Mouse (Mus musculus): ENCODE data around the gene Lrp6. TPM values are rescaled to one million over a fixed set of nuclear protein-coding genes. Genes with fewer than 3 reads are reported as not detected.

The Lrp6 gene
- polyA plus RNA-seq, 1 experiment from 2014 or later = 33.6 TPM

DNA sequence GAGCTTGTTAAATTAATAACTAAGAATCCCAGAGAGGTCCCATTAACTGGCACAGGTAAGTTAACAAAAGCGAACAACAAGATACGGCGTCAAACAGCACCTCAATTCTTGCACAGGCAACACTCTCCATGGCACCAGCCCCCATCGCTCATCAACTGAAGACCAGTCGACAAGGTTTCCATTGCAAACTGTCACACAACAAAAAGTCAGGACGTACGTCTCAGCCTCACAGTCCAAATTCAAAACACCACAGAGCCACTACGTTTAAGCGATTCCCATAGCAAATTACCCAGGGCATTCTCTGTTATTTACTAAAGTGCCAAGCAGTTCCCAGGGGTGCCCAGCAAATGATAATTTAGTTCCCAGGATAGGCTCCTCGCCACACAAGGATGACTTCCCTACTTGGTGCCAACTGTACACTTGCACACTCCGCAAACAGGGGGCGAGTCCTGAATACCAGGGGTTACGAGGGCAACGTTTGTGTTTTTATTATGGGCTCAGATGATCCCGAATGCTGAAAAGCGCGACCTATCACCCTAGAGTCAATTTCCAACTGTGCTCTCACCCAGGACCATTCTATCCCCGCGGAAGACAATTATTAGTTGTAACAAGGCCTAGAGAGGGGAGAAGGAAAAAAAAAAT, 1.0 kb downstream of the Lrp6 start:
- no peaks in the 10 kb centered on the region for H3K9me3 ChIP-seq (replicated peaks; ENCODE audit: control insufficient read depth, low read length)
- H3K27me3 ChIP-seq (ENCODE audit: control insufficient read depth, insufficient read depth, low read length) = no peaks in the 10 kb centered on the region
- no peak for ATAC-seq (replicated peaks; ENCODE audit: insufficient number of reproducible peaks, low FRiP score, low TSS enrichment, low read depth)
- H3K4me2 ChIP-seq (ENCODE audit: low read depth, low read length) = peak overlapping the region; percentile 35
- DNase-seq (ENCODE audit: low spot score) = no peak
- no peaks in the 10 kb centered on the region for H3K36me3 ChIP-seq (replicated peaks; ENCODE audit: control insufficient read depth, insufficient read depth, low read depth, low read length)
- H3K9ac ChIP-seq (replicated peaks; ENCODE audit: low read length) = peak overlapping the region; percentile 100
- peak overlapping the region; percentile 97 for H3K4me3 ChIP-seq (ENCODE audit: low read depth, low read length)
- 4% methylated on average over 19 of the region's 19 CpGs for WGBS
- H3K27ac ChIP-seq (replicated peaks; ENCODE audit: low read depth, low read length) = peak overlapping the region; percentile 99; the same call in 1 of the 2 replicates
- H3K4me1 ChIP-seq (ENCODE audit: control insufficient read depth, insufficient read depth, low read length) = no peaks in the 10 kb centered on the region; the same call in 1 of the 2 replicates

DNA sequence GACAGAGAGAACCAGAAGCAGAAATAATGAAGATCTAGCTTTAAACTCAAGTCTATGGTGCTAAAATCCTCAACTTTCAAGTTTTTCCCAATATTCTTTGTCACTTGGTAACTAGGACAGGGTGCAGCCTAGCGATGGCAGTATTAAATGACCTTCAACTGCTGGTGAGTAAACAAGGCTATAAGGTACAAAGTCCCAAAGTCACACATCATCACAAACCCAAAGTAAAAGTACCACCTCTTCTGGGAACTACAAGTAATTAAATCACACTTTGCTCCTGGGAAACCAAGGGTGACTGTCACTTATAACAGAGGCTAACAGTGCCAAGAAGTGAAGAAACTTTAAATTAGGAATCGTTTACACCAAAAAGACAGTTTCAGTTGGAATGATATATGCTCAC, 2.2 kb downstream of the Lrp6 start:
- no peaks in the 10 kb centered on the region for H3K9me3 ChIP-seq (replicated peaks; ENCODE audit: control insufficient read depth, low read length)
- H3K27me3 ChIP-seq (ENCODE audit: control insufficient read depth, insufficient read depth, low read length) = no peaks in the 10 kb centered on the region
- H3K27ac ChIP-seq (replicated peaks; ENCODE audit: low read depth, low read length) = no peak overlapping the region
- H3K4me3 ChIP-seq (ENCODE audit: low read depth, low read length) = peak overlapping the region; percentile 14; the same call in 1 of the 2 replicates
- no peaks in the 10 kb centered on the region for H3K36me3 ChIP-seq (replicated peaks; ENCODE audit: control insufficient read depth, insufficient read depth, low read depth, low read length)
- 67% methylated on average over 2 of the region's 2 CpGs for WGBS
- H3K9ac ChIP-seq (replicated peaks; ENCODE audit: low read length) = no peak overlapping the region
- 0 out of 2 replicates have a peak overlapping the region, but pooled peaks have one; percentile 2 for H3K4me2 ChIP-seq (ENCODE audit: low read depth, low read length)
- H3K4me1 ChIP-seq (ENCODE audit: control insufficient read depth, insufficient read depth, low read length) = no peaks in the 10 kb centered on the region; the same call in 1 of the 2 replicates
- ATAC-seq (replicated peaks; ENCODE audit: insufficient number of reproducible peaks, low FRiP score, low TSS enrichment, low read depth) (no peak), DNase-seq (ENCODE audit: low spot score) (no peak)

DNA sequence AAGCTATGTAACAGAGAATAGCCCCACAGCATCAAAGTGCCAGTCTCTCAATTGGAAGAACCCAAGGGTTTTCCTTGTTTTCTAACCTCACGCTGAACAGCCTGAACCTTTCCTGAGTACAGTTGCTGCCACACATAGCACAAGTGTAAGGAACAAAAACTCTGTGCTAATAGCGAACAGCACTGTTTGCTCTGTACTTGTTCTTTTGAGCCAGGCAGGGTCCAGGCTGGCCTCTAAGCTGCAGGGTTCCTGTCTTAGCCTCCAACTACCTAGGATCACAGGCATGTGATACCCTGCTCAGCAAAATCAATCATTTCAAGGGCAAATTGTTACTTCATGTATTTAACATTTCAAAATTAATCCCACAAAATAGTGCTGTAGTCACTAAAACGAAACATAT, 7.1 kb downstream of the Lrp6 start:
- H3K4me2 ChIP-seq (ENCODE audit: low read depth, low read length) = no peak overlapping the region
- ATAC-seq (replicated peaks; ENCODE audit: insufficient number of reproducible peaks, low FRiP score, low TSS enrichment, low read depth) (no peak), DNase-seq (ENCODE audit: low spot score) (no peak)
- no peaks in the 10 kb centered on the region for H3K9me3 ChIP-seq (replicated peaks; ENCODE audit: control insufficient read depth, low read length)
- H3K27ac ChIP-seq (replicated peaks; ENCODE audit: low read depth, low read length) = no peak overlapping the region
- H3K27me3 ChIP-seq (ENCODE audit: control insufficient read depth, insufficient read depth, low read length) = no peaks in the 10 kb centered on the region
- no peak overlapping the region for H3K9ac ChIP-seq (replicated peaks; ENCODE audit: low read length)
- H3K4me1 ChIP-seq (ENCODE audit: control insufficient read depth, insufficient read depth, low read length) = no peaks in the 10 kb centered on the region
- WGBS = 74% methylated on average over 3 of the region's 3 CpGs
- no peak overlapping the region for H3K4me3 ChIP-seq (ENCODE audit: low read depth, low read length)
- no peaks in the 10 kb centered on the region for H3K36me3 ChIP-seq (replicated peaks; ENCODE audit: control insufficient read depth, insufficient read depth, low read depth, low read length)

DNA sequence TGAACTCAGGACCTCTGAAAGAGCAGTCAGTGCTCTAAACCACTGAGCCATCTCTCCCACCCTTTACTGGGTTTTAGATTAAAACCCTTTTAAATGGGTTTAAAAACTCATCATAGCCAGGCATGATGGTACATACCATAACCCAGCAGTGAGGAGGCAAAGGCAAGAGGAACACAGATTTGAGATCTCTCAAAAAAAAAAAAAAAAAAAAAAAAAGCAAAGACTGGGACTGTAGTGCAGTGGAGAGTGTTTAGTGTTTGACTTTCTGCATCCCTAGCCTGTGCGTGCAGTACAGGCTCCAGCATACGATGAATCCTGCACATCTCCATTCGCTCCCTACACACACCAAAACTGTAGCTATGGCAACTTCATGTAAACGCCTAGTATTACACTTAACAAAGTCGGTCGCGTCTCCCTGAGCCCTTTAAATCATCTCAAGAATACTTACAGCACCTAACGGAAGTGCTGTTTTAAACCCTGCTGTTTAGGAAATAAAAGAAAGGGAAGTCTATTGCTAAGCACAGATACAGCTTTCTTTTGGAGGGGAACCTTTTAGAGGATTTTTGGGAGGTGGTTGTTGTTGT, 8.1 kb downstream of the Lrp6 start:
- 76% methylated on average over 8 of the region's 8 CpGs for WGBS
- Histone ChIP-seq H3K4me2 (ENCODE audit: low read depth, low read length) (no peak overlapping the region), H3K27me3 (ENCODE audit: control insufficient read depth, insufficient read depth, low read length) (no peaks in the 10 kb centered on the region), H3K27ac (replicated peaks; ENCODE audit: low read depth, low read length) (no peak overlapping the region), H3K4me3 (ENCODE audit: low read depth, low read length) (no peak overlapping the region), H3K9ac (replicated peaks; ENCODE audit: low read length) (no peak overlapping the region), H3K4me1 (ENCODE audit: control insufficient read depth, insufficient read depth, low read length) (no peaks in the 10 kb centered on the region), H3K9me3 (replicated peaks; ENCODE audit: control insufficient read depth, low read length) (no peaks in the 10 kb centered on the region), H3K36me3 (replicated peaks; ENCODE audit: control insufficient read depth, insufficient read depth, low read depth, low read length) (no peaks in the 10 kb centered on the region)
- ATAC-seq (replicated peaks; ENCODE audit: insufficient number of reproducible peaks, low FRiP score, low TSS enrichment, low read depth) (no peak), DNase-seq (ENCODE audit: low spot score) (no peak)

DNA sequence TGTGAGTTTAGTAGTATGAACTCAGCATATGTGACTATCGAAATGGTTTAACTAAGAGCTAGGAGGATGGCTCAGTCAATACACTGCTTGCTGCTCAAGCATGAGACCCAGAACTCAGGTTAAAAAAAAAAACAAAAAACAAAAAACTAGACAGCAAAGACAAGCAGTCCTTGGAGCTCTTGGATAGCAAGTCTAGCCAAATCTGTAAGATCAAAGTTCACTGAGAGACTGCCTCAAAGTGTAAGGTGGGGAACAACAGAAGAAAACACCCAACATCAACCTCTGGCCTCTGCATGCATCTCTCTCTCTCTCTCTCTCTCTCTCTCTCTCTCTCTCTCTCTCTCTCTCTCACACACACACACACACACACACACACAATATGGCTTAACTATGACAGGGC, 9.7 kb downstream of the Lrp6 start:
- ATAC-seq (replicated peaks; ENCODE audit: insufficient number of reproducible peaks, low FRiP score, low TSS enrichment, low read depth) (no peak), DNase-seq (ENCODE audit: low spot score) (no peak)
- Histone ChIP-seq H3K4me2 (ENCODE audit: low read depth, low read length) (no peak overlapping the region), H3K36me3 (replicated peaks; ENCODE audit: control insufficient read depth, insufficient read depth, low read depth, low read length) (no peaks in the 10 kb centered on the region), H3K4me1 (ENCODE audit: control insufficient read depth, insufficient read depth, low read length) (no peaks in the 10 kb centered on the region), H3K27me3 (ENCODE audit: control insufficient read depth, insufficient read depth, low read length) (no peaks in the 10 kb centered on the region), H3K9me3 (replicated peaks; ENCODE audit: control insufficient read depth, low read length) (no peaks in the 10 kb centered on the region), H3K27ac (replicated peaks; ENCODE audit: low read depth, low read length) (no peak overlapping the region), H3K9ac (replicated peaks; ENCODE audit: low read length) (no peak overlapping the region), H3K4me3 (ENCODE audit: low read depth, low read length) (no peak overlapping the region)
- 97% methylated on average over 1 of the region's 1 CpGs for WGBS

DNA sequence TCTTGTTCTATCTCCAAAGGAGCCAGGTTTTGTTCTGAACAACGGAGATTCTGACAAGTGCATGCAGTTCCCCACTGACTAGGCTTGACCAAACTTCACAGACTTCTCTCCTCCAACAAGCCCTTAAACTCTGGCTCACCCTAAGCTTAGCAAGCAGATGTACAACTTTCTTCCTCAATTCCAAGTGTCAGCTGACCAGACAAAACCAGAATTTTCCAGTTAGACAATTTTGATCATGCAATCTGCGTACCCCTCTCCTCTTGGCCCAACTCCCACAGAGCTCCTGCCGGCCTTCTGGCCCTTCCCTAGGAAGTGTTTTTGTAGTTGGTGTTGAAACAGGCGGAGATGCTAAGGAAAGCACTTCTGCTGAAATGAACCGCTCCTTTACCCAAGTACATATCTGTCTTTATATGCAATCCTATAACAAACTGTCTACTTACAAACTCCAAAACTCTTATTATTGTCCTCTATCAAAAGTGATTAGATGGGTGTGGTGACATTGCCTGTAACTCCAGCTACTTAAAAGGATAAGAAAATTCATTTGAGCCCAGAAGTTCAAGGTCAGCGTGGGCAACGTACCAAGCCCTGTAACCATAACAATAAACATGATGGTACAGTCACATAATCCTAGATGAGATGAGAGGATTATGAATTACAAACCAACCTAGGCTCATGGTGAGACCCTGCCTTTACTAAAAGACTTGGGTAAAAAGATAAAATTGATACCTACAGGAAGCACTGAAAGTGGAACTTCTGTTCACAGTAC, 10.4 kb downstream of the Lrp6 start:
- Histone ChIP-seq H3K9me3 (replicated peaks; ENCODE audit: control insufficient read depth, low read length) (no peaks in the 10 kb centered on the region), H3K4me1 (ENCODE audit: control insufficient read depth, insufficient read depth, low read length) (no peaks in the 10 kb centered on the region), H3K9ac (replicated peaks; ENCODE audit: low read length) (no peak overlapping the region), H3K27ac (replicated peaks; ENCODE audit: low read depth, low read length) (no peak overlapping the region), H3K27me3 (ENCODE audit: control insufficient read depth, insufficient read depth, low read length) (no peaks in the 10 kb centered on the region), H3K4me3 (ENCODE audit: low read depth, low read length) (no peak overlapping the region), H3K36me3 (replicated peaks; ENCODE audit: control insufficient read depth, insufficient read depth, low read depth, low read length) (no peaks in the 10 kb centered on the region), H3K4me2 (ENCODE audit: low read depth, low read length) (no peak overlapping the region)
- 76% methylated on average over 7 of the region's 7 CpGs for WGBS
- DNase-seq (ENCODE audit: low spot score) = no peak
- ATAC-seq (replicated peaks; ENCODE audit: insufficient number of reproducible peaks, low FRiP score, low TSS enrichment, low read depth) = no peak

DNA sequence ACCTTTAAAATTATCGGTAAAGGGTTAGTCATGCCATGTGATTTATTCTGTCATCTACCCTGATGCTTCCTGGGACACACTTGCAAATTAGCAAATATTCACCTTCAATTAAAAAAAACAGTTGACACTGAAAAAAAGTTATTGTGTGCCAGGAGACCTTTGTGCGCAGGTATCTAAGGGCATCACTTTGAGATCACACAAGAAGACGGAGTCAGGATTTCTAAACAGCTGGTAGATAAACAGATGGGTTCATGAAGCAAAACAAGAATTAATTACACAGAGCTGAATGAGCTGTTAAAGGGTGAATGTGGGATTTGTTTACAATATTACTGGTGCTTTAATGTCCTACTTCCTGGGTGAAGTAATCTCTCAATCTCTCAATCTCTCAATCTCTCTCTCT, 11.6 kb downstream of the Lrp6 start:
- Histone ChIP-seq H3K9me3 (replicated peaks; ENCODE audit: control insufficient read depth, low read length) (no peaks in the 10 kb centered on the region), H3K4me1 (ENCODE audit: control insufficient read depth, insufficient read depth, low read length) (no peaks in the 10 kb centered on the region), H3K27ac (replicated peaks; ENCODE audit: low read depth, low read length) (no peak overlapping the region), H3K4me2 (ENCODE audit: low read depth, low read length) (no peak overlapping the region), H3K36me3 (replicated peaks; ENCODE audit: control insufficient read depth, insufficient read depth, low read depth, low read length) (no peaks in the 10 kb centered on the region), H3K4me3 (ENCODE audit: low read depth, low read length) (no peak overlapping the region), H3K9ac (replicated peaks; ENCODE audit: low read length) (no peak overlapping the region), H3K27me3 (ENCODE audit: control insufficient read depth, insufficient read depth, low read length) (no peaks in the 10 kb centered on the region)
- 86% methylated on average over 3 of the region's 3 CpGs for WGBS
- DNase-seq (ENCODE audit: low spot score) (no peak), ATAC-seq (replicated peaks; ENCODE audit: insufficient number of reproducible peaks, low FRiP score, low TSS enrichment, low read depth) (no peak)

DNA sequence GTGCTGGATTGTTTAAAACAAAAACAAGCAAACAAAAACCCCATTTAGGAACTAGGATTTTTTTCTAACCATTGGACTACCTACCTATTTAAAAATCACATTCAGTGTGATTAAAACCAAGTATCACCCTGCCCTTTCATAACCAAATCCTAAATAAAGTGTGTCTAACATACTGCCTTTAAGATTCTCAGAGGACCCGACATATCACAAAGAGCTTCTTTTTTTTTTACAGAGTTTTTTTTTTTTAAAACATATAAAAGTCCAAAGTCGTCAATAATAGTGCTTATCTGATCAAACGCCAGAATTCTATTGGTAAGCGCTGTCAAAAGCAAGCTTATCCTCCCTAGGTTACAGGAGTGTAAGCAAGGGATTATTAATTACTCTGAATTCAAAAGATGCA, 12.5 kb downstream of the Lrp6 start:
- no peak overlapping the region for H3K9ac ChIP-seq (replicated peaks; ENCODE audit: low read length)
- no peak for ATAC-seq (replicated peaks; ENCODE audit: insufficient number of reproducible peaks, low FRiP score, low TSS enrichment, low read depth)

More for the DNA sequence above, 12.5 kb downstream of the Lrp6 start:
- H3K27me3 ChIP-seq (ENCODE audit: control insufficient read depth, insufficient read depth, low read length) = no peaks in the 10 kb centered on the region
- H3K4me1 ChIP-seq (ENCODE audit: control insufficient read depth, insufficient read depth, low read length) = no peaks in the 10 kb centered on the region
- no peak overlapping the region for H3K4me3 ChIP-seq (ENCODE audit: low read depth, low read length)
- H3K9me3 ChIP-seq (replicated peaks; ENCODE audit: control insufficient read depth, low read length) = no peaks in the 10 kb centered on the region
- WGBS = 83% methylated on average over 4 of the region's 4 CpGs
- no peak for DNase-seq (ENCODE audit: low spot score)
- no peaks in the 10 kb centered on the region for H3K36me3 ChIP-seq (replicated peaks; ENCODE audit: control insufficient read depth, insufficient read depth, low read depth, low read length)
- no peak overlapping the region for H3K27ac ChIP-seq (replicated peaks; ENCODE audit: low read depth, low read length)
- no peak overlapping the region for H3K4me2 ChIP-seq (ENCODE audit: low read depth, low read length)
